Mouse (Mus musculus): ENCODE measurements around the gene Csmd2. TPM values are rescaled to one million over a fixed set of nuclear protein-coding genes. Genes with fewer than 3 reads are reported as not detected.

Csmd2 gene
- polyA plus RNA-seq, 1 experiment from 2014 or later, result 0.05 TPM

GRCm38 (mm10) chr4:128171233-128171632, 183.6 kb downstream of the Csmd2 start:
- Histone ChIP-seq H3K4me2 (replicated peaks; ENCODE audit: low read depth) (no peak overlapping the region), H3K4me3 (ENCODE audit: low read depth, low read length) (no peak overlapping the region), H3K4me1 (replicated peaks; ENCODE audit: control insufficient read depth, insufficient read depth, low read length) (no peaks in the 10 kb centered on the region), H3K9me3 (ENCODE audit: control insufficient read depth) (no peaks in the 10 kb centered on the region), H3K27me3 (replicated peaks; ENCODE audit: control insufficient read depth, insufficient read depth, low read length) (no peaks in the 10 kb centered on the region), H3K27ac (ENCODE audit: low read depth, low read length) (no peak overlapping the region), H3K9ac (ENCODE audit: low read depth, low read length) (no peak overlapping the region), H3K36me3 (ENCODE audit: control insufficient read depth, insufficient read depth) (no peaks in the 10 kb centered on the region)
- ATAC-seq, result no peak
- 85% methylated on average over 9 of the region's 9 CpGs for WGBS
- TF ChIP-seq CTCF (IDR thresholded peaks at IDR 0.05; ENCODE audit: low read depth), result no peak

GRCm38 (mm10) chr4:128171701-128172100, 184.0 kb downstream of the Csmd2 start:
- H3K4me3 ChIP-seq (ENCODE audit: low read depth, low read length), result no peak overlapping the region
- no peaks in the 10 kb centered on the region for H3K9me3 ChIP-seq (ENCODE audit: control insufficient read depth)
- no peak overlapping the region for H3K4me2 ChIP-seq (replicated peaks; ENCODE audit: low read depth)
- H3K36me3 ChIP-seq (ENCODE audit: control insufficient read depth, insufficient read depth), result no peaks in the 10 kb centered on the region
- ATAC-seq, result no peak
- TF ChIP-seq CTCF (IDR thresholded peaks at IDR 0.05; ENCODE audit: low read depth), result no peak
- 92% methylated on average over 1 of the region's 1 CpGs for WGBS
- H3K27me3 ChIP-seq (replicated peaks; ENCODE audit: control insufficient read depth, insufficient read depth, low read length), result no peaks in the 10 kb centered on the region
- no peak overlapping the region for H3K9ac ChIP-seq (ENCODE audit: low read depth, low read length)
- no peaks in the 10 kb centered on the region for H3K4me1 ChIP-seq (replicated peaks; ENCODE audit: control insufficient read depth, insufficient read depth, low read length)
- H3K27ac ChIP-seq (ENCODE audit: low read depth, low read length), result no peak overlapping the region

DNA sequence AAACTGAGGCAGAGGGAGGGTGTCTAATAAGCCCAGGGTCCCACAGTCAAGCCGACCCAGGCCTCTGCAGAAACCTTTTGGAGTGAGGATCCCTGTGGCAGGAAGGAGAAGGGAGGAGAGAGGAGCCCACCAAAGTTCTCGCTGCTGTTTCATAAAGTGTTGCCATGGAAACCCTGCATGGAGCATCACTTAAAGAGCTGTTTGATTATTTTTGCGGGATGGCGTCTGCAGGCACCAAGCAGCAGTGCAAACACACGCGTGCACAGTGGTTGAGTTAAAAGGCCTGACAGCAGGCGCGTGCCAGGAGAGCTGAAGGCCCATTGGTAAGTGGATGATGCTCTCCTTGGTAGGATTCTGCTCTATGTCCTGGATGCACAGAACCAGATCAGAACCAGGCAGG, 191.3 kb downstream of the Csmd2 start:
- H3K9me3 ChIP-seq (ENCODE audit: control insufficient read depth), result no peaks in the 10 kb centered on the region
- no peaks in the 10 kb centered on the region for H3K4me1 ChIP-seq (replicated peaks; ENCODE audit: control insufficient read depth, insufficient read depth, low read length)
- no peak for TF ChIP-seq CTCF (IDR thresholded peaks at IDR 0.05; ENCODE audit: low read depth)
- H3K27me3 ChIP-seq (replicated peaks; ENCODE audit: control insufficient read depth, insufficient read depth, low read length), result no peaks in the 10 kb centered on the region
- no peak overlapping the region for H3K27ac ChIP-seq (ENCODE audit: low read depth, low read length)
- no peak for ATAC-seq
- no peaks in the 10 kb centered on the region for H3K36me3 ChIP-seq (ENCODE audit: control insufficient read depth, insufficient read depth)
- 70% methylated on average over 8 of the region's 8 CpGs for WGBS
- no peak overlapping the region for H3K9ac ChIP-seq (ENCODE audit: low read depth, low read length)
- no peak overlapping the region for H3K4me2 ChIP-seq (replicated peaks; ENCODE audit: low read depth)
- no peak overlapping the region for H3K4me3 ChIP-seq (ENCODE audit: low read depth, low read length)

GRCm38 (mm10) chr4:128179581-128179980, 191.9 kb downstream of the Csmd2 start:
- H3K27me3 ChIP-seq (replicated peaks; ENCODE audit: control insufficient read depth, insufficient read depth, low read length), result no peaks in the 10 kb centered on the region
- H3K4me1 ChIP-seq (replicated peaks; ENCODE audit: control insufficient read depth, insufficient read depth, low read length), result no peaks in the 10 kb centered on the region
- H3K27ac ChIP-seq (ENCODE audit: low read depth, low read length), result no peak overlapping the region
- WGBS, result 72% methylated on average over 2 of the region's 2 CpGs
- H3K9me3 ChIP-seq (ENCODE audit: control insufficient read depth), result no peaks in the 10 kb centered on the region
- H3K4me3 ChIP-seq (ENCODE audit: low read depth, low read length), result no peak overlapping the region
- peak; percentile 19; the same call in 1 of the 2 replicates for TF ChIP-seq CTCF (IDR thresholded peaks at IDR 0.05; ENCODE audit: low read depth)
- no peak overlapping the region for H3K9ac ChIP-seq (ENCODE audit: low read depth, low read length)
- ATAC-seq, result no peak
- no peaks in the 10 kb centered on the region for H3K36me3 ChIP-seq (ENCODE audit: control insufficient read depth, insufficient read depth)
- H3K4me2 ChIP-seq (replicated peaks; ENCODE audit: low read depth), result no peak overlapping the region

- 71% methylated on average over 1 of the region's 1 CpGs for WGBS
- no peak overlapping the region for H3K4me3 ChIP-seq (ENCODE audit: low read depth, low read length)
- H3K27me3 ChIP-seq (replicated peaks; ENCODE audit: control insufficient read depth, insufficient read depth, low read length), result no peaks in the 10 kb centered on the region
- H3K4me1 ChIP-seq (replicated peaks; ENCODE audit: control insufficient read depth, insufficient read depth, low read length), result no peaks in the 10 kb centered on the region
- no peaks in the 10 kb centered on the region for H3K36me3 ChIP-seq (ENCODE audit: control insufficient read depth, insufficient read depth)
- no peak for TF ChIP-seq CTCF (IDR thresholded peaks at IDR 0.05; ENCODE audit: low read depth)
- H3K27ac ChIP-seq (ENCODE audit: low read depth, low read length), result no peak overlapping the region
- no peak overlapping the region for H3K9ac ChIP-seq (ENCODE audit: low read depth, low read length)
- H3K9me3 ChIP-seq (ENCODE audit: control insufficient read depth), result no peaks in the 10 kb centered on the region
- no peak for ATAC-seq
- H3K4me2 ChIP-seq (replicated peaks; ENCODE audit: low read depth), result no peak overlapping the region
Measured at GRCm38 (mm10) chr4:128184747-128185146, 197.1 kb downstream of the Csmd2 start.

DNA sequence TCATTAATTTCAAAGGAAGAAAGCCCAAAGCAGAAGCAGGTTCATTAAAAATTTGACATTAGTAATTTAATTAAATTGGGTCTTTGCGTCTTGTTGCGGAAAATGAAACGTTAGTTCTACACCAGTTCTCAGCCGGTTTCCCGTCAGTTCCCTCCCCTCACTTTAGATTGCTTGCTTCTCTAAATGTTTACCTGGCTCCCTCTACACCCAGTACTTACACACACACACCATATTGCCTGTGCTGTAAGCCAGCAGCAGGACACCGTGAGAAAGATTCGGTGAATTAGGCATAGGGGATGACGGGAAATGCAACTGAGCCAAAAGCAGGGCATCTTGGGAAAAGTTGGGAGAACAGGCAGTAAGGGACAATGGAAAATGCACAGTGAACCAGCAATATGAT, 206.8 kb downstream of the Csmd2 start:
- no peak for TF ChIP-seq CTCF (IDR thresholded peaks at IDR 0.05; ENCODE audit: low read depth)
- Histone ChIP-seq H3K9ac (ENCODE audit: low read depth, low read length) (no peak overlapping the region), H3K27ac (ENCODE audit: low read depth, low read length) (no peak overlapping the region), H3K9me3 (ENCODE audit: control insufficient read depth) (no peaks in the 10 kb centered on the region), H3K27me3 (replicated peaks; ENCODE audit: control insufficient read depth, insufficient read depth, low read length) (no peaks in the 10 kb centered on the region), H3K4me1 (replicated peaks; ENCODE audit: control insufficient read depth, insufficient read depth, low read length) (no peaks in the 10 kb centered on the region), H3K4me2 (replicated peaks; ENCODE audit: low read depth) (no peak overlapping the region), H3K4me3 (ENCODE audit: low read depth, low read length) (no peak overlapping the region), H3K36me3 (ENCODE audit: control insufficient read depth, insufficient read depth) (no peaks in the 10 kb centered on the region)
- WGBS, result 92% methylated on average over 8 of the region's 8 CpGs
- no peak for ATAC-seq

GRCm38 (mm10) chr4:128217991-128218595, 230.4 kb downstream of the Csmd2 start:
- Histone ChIP-seq H3K27ac (ENCODE audit: low read depth, low read length) (no peak overlapping the region), H3K27me3 (replicated peaks; ENCODE audit: control insufficient read depth, insufficient read depth, low read length) (no peaks in the 10 kb centered on the region), H3K9me3 (ENCODE audit: control insufficient read depth) (no peaks in the 10 kb centered on the region), H3K4me1 (replicated peaks; ENCODE audit: control insufficient read depth, insufficient read depth, low read length) (no peaks in the 10 kb centered on the region), H3K9ac (ENCODE audit: low read depth, low read length) (no peak overlapping the region), H3K4me2 (replicated peaks; ENCODE audit: low read depth) (no peak overlapping the region), H3K4me3 (ENCODE audit: low read depth, low read length) (no peak overlapping the region), H3K36me3 (ENCODE audit: control insufficient read depth, insufficient read depth) (no peaks in the 10 kb centered on the region)
- TF ChIP-seq CTCF (IDR thresholded peaks at IDR 0.05; ENCODE audit: low read depth), result no peak
- WGBS, result 72% methylated on average over 13 of the region's 13 CpGs
- ATAC-seq, result no peak

Data from intestine, postnatal 0 days (tissue).